Mouse (Mus musculus) thymus, postnatal 0 days (tissue): ENCODE results near the gene Krtap28-10. TPM values are rescaled to one million over a fixed set of nuclear protein-coding genes. Genes with fewer than 3 reads are reported as not detected.

Experiments
- DNase-seq: peaks from one replicate; pipeline ENCODE4 v3.0.0-alpha.2; 2015; ENCODE audit warnings: low spot score
- polyA plus RNA-seq: library from polyadenylated mRNA; unstranded; fragments of >200 nt; fragmentation: Nextera tagmentation; extraction: Ambion mirVana; gene quantifications from 2 replicates; pipeline ENCODE4 v1.2.1, GENCODE M21; 2015

The Krtap28-10 gene
- not detected in 2 replicates for polyA plus RNA-seq

DNA sequence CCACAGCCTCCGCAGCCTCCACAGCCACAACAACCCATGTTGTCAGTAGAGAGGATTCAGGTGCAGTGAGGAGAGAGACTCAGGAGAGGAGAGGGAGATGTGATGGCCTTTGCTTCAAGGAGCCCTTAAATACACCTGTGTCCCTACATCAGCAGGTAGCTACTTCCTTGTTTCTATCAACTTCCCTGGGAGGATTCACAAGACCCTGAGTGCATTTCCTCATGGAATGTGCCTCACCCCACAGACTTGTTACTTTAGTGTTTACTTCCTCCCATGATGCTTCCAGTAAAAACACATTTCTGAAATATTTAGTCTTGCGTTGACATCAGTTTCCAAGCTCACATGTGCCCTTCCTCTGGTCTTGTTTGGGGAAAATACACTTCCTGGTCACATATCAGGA is at the start of gene Krtap28-10:
Gene Krtap28-10 (minus strand): TSS at position 101 of the 400 bp plus-strand sequence.
- DNase-seq: no peak

- no peak for DNase-seq
Observed at GRCm38 (mm10) chr1:83091268-83091667, 49.0 kb upstream of the Krtap28-10 start.

- no peak for DNase-seq
Observed at GRCm38 (mm10) chr1:83084790-83085189, 42.5 kb upstream of the Krtap28-10 start.

- DNase-seq: no peak
Observed at GRCm38 (mm10) chr1:83077016-83077415, 34.7 kb upstream of the Krtap28-10 start.

DNA sequence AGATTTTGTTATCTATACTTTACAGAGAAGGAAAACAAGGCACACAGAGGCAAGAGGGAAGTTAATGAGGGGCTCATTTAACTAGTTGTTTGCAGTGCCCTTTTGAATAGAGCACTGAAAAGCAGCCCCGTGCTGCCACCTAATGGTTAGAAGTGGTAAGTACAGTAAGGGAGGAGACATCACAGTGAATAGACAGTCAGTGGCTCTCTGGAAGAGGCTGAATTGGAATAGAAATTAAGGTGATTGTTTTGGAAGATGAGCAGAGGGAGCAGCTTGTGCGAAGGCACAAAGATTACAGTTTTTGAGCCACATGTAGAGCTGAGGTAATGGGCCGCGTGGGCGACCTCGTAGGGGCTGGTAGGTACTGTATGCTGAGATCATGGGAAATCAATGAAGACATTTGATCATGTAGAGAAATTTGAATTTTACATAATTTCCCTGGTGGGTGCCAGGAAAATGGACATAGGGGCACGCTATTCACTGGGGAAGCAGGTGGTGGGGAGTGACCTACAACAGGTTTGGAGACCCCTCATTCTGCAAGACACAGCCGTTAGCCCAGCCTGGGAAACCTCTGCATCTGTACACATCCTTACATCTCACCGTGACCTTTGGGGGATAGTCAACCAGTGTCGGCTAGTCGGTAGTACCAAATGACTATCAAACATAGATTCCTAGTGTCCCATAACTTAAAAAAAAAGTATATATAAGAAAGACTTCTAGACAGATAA is 34.1 kb upstream of the Krtap28-10 start:
- peak; percentile 56 for DNase-seq

- no peak for DNase-seq
Observed at GRCm38 (mm10) chr1:83075526-83076189, 33.4 kb upstream of the Krtap28-10 start.

GRCm38 (mm10) chr1:83067205-83067604 is 24.9 kb upstream of the Krtap28-10 start:
- DNase-seq: no peak

GRCm38 (mm10) chr1:83066577-83066976 is 24.3 kb upstream of the Krtap28-10 start:
- no peak for DNase-seq

DNA sequence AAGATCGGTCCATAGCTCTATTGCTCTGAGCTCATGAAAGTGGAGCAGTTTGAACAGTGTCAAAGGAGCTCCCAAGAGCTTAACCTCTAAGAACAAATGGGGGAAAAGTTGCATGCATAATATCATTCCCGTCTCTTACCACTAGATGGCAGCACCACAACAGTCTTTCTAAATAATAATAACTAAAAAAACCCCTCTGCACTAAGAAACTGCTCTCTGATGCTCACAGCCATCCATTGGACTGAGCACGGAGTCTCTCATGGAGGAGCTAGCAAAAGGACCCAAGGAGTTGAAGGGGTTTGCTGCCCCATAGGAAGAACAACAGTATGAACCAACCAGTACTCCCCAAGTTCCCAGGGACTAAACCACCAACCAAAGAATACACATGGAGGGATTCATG is 22.6 kb upstream of the Krtap28-10 start:
- peak; percentile 19 for DNase-seq

DNA sequence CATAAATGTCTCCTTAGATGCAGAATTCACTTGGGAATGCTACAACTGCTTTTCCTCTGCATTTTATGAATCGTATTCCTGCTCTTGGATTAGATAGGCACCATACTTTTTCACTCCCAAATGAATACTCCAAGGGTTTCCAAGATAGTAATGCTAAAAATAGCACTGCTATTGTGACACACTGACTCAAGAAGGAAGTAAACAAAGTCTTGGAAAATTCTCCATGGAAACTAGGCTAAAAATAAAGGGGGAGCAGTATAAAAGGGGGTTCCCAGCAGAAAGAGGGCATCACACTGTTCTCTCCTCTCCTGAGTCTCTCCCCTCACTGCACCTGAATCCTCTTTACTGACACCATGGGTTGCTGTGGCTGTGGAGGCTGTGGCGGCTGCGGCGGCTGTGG is 18.4 kb upstream of the Krtap28-10 start, which contains the start of gene Krtap28-13:
Gene Krtap28-13 (plus strand): TSS at position 288 of the 400 bp plus-strand sequence.
- DNase-seq: no peak

DNA sequence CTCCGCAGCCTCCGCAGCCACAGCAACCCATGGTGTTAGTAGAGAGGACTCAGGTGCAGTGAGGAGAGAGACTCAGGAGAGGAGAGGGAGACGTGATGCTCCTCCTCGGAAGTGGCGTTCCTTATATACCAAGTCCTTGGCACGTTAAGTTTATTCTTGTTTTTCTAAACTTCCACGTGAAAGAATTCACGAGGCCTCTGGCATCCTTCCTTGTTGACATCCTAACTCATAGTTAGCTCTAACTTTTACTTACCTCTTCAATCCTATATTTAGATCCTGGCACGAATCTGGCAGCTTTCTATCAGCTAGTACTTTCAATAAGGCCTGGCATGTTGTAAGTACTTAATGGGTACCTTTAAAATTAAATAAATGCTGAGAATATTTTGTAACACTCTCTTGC is 17.0 kb upstream of the Krtap28-10 start, which contains the start of gene A030005K14Rik:
Gene A030005K14Rik (minus strand): TSS at position 101 of the 400 bp plus-strand sequence.
- DNase-seq: no peak

GRCm38 (mm10) chr1:83058481-83058880 is 16.2 kb upstream of the Krtap28-10 start:
- DNase-seq: no peak

DNA sequence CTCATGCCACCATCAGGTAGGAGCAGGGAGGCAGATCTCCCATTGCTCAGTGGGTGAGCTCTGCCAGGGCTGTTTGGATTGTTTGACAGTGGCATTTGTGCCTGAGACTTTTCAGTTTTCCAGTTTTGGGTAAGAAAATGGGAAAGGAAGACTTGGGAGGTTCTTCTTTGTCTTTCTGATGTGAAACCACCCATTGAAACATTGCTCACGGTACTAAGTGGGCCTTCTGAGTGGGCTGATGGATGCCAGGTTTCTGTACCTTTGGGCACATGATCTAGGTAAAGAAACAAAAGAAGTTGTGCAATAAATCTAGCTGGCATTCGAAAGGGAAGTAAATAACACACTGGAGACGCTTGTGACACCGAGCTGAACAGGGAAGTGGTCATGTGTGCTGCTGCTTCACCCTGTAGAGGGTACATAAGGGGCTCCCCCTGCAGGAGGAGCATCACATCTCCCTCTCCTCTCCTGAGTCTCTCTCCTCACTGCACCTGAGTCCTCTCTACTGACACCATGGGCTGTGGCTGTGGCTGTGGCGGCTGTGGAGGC is 2.7 kb upstream of the Krtap28-10 start, which contains the start of gene Gm47969:
Gene Gm47969 (plus strand): TSS at position 51 of the 546 bp plus-strand sequence.
- DNase-seq: no peak

DNA sequence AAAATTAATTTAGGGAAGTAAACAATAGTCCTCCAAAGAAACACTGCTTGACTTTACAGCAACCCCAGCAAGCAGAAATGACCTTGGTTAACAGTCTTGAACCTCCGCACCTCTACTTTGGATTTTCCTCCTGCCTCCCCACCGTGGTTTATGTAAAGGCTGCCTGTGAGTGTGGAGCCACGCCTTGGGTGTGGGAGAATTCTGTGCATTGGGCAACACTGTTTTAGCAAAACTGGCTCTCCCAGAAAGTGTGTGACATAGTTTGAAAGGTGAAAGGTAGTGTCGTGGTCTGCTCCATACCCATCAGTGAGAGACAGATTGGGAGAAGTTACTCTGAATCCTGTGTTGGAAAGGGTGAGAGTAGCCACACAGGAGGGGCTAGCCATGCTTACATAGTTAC is 3.2 kb downstream of the Krtap28-10 start:
- DNase-seq: no peak

DNA sequence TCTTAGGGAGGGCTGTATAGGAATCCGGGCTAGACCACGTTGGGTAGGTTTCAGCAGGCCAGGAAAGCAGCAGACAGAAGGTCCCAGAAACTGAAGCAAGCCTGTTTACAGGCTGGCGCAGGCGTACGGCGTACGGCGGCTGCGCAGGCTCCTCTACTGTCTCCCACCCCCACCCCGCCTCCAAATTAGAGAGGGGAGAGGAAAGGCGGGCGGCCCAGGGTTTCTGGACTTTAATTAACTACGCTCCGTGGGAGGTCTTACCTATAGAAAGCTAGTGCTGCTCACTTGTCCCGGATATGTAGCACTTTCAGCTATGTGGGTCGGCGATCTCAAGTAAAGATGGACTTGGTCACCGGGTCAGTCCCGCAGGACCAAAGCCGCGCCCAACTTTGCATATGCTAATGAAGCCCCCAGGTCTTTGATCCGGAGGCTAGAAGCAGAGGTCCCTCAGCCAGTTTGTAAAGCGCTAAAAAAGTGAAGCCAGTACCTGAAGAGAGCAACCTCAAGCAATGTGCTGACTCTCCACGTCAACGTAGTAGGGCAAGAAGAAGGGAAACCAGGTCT is 4.1 kb downstream of the Krtap28-10 start, which contains the start of gene Slc19a3:
Gene Slc19a3 (minus strand): TSS at position 340 of the 564 bp plus-strand sequence.
- DNase-seq: no peak

GRCm38 (mm10) chr1:83036892-83037667 is 5.2 kb downstream of the Krtap28-10 start:
- DNase-seq: no peak

GRCm38 (mm10) chr1:83034509-83034908 is 7.8 kb downstream of the Krtap28-10 start:
- no peak for DNase-seq

- no peak for DNase-seq
Observed at GRCm38 (mm10) chr1:83032508-83032907, 9.8 kb downstream of the Krtap28-10 start.

- DNase-seq: no peak
Observed at GRCm38 (mm10) chr1:83031950-83032349, 10.3 kb downstream of the Krtap28-10 start.

DNA sequence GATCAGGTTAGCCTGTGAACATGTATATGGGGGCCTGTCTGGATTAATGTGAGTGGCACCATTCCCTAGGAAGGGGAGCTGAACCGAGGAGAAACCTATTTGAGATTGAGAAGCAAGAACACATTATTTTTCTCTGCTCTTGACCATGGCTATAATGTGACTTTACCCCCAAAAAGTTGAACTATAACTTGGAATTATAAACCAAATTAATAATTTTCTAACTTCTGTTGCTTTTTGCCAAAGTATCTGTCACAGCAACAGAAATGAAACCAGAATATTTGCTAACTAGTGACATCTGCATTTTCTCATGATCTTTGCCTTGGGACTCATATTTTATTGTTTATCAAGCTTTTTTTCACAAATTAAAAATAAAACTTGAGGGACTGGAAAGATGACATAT is 25.7 kb downstream of the Krtap28-10 start:
- DNase-seq: no peak

DNA sequence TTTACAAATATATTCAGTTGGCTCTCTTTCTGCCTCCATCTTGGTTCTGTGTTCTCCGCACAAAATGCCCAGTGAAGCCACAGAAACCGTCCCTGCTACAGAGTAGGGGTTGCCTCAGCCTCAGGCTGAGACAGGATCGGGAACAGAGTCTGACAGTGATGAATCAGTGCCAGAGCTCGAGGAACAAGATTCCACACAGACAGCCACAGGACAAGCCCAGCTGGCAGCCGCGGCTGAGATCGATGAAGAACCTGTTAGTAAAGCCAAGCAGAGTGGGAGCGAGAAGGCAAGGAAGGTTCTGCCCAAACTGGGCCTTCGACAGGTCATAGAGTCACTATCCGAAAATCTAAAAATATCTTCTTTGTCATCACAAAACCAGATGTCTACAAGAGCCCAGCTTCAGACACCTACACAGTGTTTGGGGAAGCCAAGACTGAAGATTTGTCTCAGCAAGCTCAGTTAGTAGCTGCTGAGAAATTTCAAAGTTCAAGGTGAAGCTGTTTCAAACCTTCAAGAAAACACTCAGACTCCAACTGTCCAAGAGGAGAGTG is 26.9 kb downstream of the Krtap28-10 start:
- DNase-seq: no peak
